Mouse (Mus musculus): ENCODE data around the gene Ccdc146. TPM values are rescaled to one million over a fixed set of nuclear protein-coding genes. Genes with fewer than 3 reads are reported as not detected.

Gene Ccdc146
- polyA plus RNA-seq, 1 experiment: 0.71 TPM

DNA sequence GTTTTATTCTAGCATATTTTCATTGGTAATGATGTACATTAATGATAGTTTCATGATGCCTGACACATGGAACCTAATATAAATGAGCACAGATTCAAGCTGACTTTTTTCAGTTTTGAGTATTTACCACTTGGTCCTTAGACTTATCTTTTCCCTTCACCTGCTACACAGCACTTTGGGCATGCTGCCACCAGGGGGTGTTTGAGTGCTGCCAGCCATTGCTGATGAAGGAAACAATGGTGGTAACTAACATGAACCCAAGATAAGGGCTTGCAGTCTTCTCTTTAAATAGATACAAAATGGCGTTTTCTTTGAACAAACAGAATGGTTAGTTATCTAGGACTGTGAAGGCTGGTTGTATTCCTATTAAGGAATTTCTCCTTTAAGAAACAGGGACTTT, 98.0 kb downstream of the Ccdc146 start:
- DNase-seq (ENCODE audit: low read depth): peak; percentile 72
- TF ChIP-seq POLR2A (IDR thresholded peaks at IDR 0.05; ENCODE audit: borderline replicate concordance, extremely low read depth, insufficient read depth, insufficient read length, poor library complexity, severe bottlenecking) (no peak), CTCF (IDR thresholded peaks at IDR 0.05; ENCODE audit: borderline replicate concordance, extremely low read depth, insufficient read depth, insufficient read length) (peak; percentile 74; the same call in 1 of the 2 replicates)

DNA sequence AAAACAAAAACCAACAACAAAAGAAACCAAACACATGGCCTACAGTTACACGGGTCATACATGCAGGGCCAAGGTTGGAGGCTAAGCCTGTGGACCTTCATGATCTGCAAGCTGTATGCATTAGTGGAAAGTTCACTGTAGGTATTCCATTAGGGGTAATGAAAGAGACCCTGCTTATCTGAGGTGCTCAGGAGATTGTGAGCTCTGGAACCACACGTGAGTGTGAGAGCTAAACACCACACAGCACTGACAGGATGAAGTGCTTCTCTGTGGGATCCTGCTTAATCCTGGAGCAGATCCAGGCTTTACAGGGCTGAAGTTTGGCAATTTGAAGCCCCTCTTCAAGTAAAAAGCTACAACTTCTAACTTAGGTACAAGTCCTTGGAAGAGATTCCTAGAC, 104.3 kb downstream of the Ccdc146 start:
- no peak for TF ChIP-seq CTCF (IDR thresholded peaks at IDR 0.05; ENCODE audit: borderline replicate concordance, extremely low read depth, insufficient read depth, insufficient read length)
- TF ChIP-seq POLR2A (IDR thresholded peaks at IDR 0.05; ENCODE audit: borderline replicate concordance, extremely low read depth, insufficient read depth, insufficient read length, poor library complexity, severe bottlenecking): no peak

DNA sequence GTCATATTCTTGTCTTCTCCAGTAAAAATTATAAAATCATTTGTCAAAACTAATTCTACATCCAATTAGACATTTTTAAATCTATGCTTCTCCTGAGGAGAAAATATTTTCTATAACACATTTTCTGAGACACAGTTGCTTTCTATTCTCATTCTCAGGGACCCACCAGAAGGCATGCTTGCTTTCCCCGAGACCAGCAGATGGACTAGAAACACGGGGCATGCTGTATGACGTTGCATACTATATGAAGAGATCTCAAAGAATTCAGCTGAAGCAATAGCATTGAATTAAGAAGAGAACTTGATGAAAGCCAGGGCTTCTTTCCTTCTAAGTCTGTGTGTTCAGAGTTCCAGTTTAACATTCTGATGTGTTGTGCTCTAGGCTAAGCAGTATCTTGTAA, 109.8 kb downstream of the Ccdc146 start:
- TF ChIP-seq CTCF (IDR thresholded peaks at IDR 0.05; ENCODE audit: borderline replicate concordance, extremely low read depth, insufficient read depth, insufficient read length) (no peak), POLR2A (IDR thresholded peaks at IDR 0.05; ENCODE audit: borderline replicate concordance, extremely low read depth, insufficient read depth, insufficient read length, poor library complexity, severe bottlenecking) (no peak)
- no peak for DNase-seq (ENCODE audit: low read depth)

More for the DNA sequence above, 104.3 kb downstream of the Ccdc146 start:
- no peak for DNase-seq (ENCODE audit: low read depth)

DNA sequence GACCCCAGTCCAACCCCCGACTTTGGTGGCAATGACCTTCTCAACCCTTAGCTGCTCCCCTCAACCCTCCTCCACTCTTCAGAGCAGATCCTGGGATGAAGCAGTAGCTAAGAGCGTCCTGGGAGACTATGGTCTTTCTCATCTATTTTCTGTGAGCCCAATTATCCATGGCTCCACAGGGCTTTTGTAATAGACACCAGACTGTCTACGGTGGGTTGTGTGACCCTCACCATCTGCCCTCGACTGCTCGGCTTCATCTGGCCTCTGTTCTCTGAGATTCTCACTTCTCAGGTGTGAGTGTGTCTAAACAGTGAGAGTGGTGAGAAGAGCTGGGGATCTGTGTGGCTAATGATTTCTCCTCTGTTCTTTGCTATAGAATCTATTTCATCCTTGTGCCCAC, 117.3 kb downstream of the Ccdc146 start:
- TF ChIP-seq CTCF (IDR thresholded peaks at IDR 0.05; ENCODE audit: borderline replicate concordance, extremely low read depth, insufficient read depth, insufficient read length): no peak
- no peak for TF ChIP-seq POLR2A (IDR thresholded peaks at IDR 0.05; ENCODE audit: borderline replicate concordance, extremely low read depth, insufficient read depth, insufficient read length, poor library complexity, severe bottlenecking)
- DNase-seq (ENCODE audit: low read depth): no peak

GRCm38 (mm10) chr5:21301011-21301410, 123.5 kb downstream of the Ccdc146 start:
- no peak for TF ChIP-seq CTCF (IDR thresholded peaks at IDR 0.05; ENCODE audit: borderline replicate concordance, extremely low read depth, insufficient read depth, insufficient read length)
- TF ChIP-seq POLR2A (IDR thresholded peaks at IDR 0.05; ENCODE audit: borderline replicate concordance, extremely low read depth, insufficient read depth, insufficient read length, poor library complexity, severe bottlenecking): no peak
- peak; percentile 41 for DNase-seq (ENCODE audit: low read depth)

DNA sequence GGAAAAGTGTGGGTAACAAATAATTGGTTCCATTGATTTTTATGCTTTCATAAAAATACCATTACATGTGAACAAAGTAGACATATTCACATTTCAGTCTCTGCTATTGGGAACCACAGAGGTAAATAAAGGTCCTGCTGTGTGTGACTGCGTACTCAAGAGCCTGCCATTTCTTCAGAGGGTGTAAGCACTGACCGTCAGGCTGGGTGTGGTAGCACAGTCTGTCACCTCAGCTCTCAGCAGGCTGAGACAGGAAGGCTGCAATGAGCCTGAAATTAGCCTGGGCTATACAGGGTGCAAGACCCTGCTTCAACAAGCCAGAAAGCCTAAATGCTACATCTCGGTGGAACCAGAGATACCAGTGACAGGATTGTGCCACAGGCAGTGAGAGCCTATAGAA, 124.4 kb downstream of the Ccdc146 start:
- TF ChIP-seq POLR2A (IDR thresholded peaks at IDR 0.05; ENCODE audit: borderline replicate concordance, extremely low read depth, insufficient read depth, insufficient read length, poor library complexity, severe bottlenecking): no peak
- no peak for TF ChIP-seq CTCF (IDR thresholded peaks at IDR 0.05; ENCODE audit: borderline replicate concordance, extremely low read depth, insufficient read depth, insufficient read length)
- no peak for DNase-seq (ENCODE audit: low read depth)

GRCm38 (mm10) chr5:21299076-21299755, 125.3 kb downstream of the Ccdc146 start:
- DNase-seq (ENCODE audit: low read depth): peak; percentile 18
- TF ChIP-seq CTCF (IDR thresholded peaks at IDR 0.05; ENCODE audit: borderline replicate concordance, extremely low read depth, insufficient read depth, insufficient read length): no peak
- no peak for TF ChIP-seq POLR2A (IDR thresholded peaks at IDR 0.05; ENCODE audit: borderline replicate concordance, extremely low read depth, insufficient read depth, insufficient read length, poor library complexity, severe bottlenecking)

GRCm38 (mm10) chr5:21295683-21296082, 128.8 kb downstream of the Ccdc146 start:
- no peak for TF ChIP-seq POLR2A (IDR thresholded peaks at IDR 0.05; ENCODE audit: borderline replicate concordance, extremely low read depth, insufficient read depth, insufficient read length, poor library complexity, severe bottlenecking)
- no peak for TF ChIP-seq CTCF (IDR thresholded peaks at IDR 0.05; ENCODE audit: borderline replicate concordance, extremely low read depth, insufficient read depth, insufficient read length)
- DNase-seq (ENCODE audit: low read depth): no peak

DNA sequence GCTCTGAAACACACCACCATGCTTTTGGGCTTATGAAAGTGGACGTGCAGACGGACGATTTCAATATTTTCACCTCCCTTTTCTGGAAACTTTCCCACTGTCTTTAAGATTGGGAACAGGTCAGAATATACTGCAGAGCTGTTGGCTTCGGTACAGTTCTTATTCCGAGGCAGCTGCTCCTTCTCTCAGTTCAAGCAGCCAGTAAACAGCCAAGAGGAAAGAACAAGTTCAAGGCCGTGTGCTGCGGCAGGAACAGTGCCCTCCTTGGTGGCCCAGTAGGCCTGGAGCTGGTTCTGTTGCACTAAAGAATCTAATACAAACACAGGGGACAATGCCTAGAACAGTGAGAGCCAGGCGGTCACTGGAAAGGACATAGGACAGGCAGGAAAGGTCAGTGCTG, 133.9 kb downstream of the Ccdc146 start:
- no peak for DNase-seq (ENCODE audit: low read depth)
- no peak for TF ChIP-seq CTCF (IDR thresholded peaks at IDR 0.05; ENCODE audit: borderline replicate concordance, extremely low read depth, insufficient read depth, insufficient read length)
- TF ChIP-seq POLR2A (IDR thresholded peaks at IDR 0.05; ENCODE audit: borderline replicate concordance, extremely low read depth, insufficient read depth, insufficient read length, poor library complexity, severe bottlenecking): no peak

DNA sequence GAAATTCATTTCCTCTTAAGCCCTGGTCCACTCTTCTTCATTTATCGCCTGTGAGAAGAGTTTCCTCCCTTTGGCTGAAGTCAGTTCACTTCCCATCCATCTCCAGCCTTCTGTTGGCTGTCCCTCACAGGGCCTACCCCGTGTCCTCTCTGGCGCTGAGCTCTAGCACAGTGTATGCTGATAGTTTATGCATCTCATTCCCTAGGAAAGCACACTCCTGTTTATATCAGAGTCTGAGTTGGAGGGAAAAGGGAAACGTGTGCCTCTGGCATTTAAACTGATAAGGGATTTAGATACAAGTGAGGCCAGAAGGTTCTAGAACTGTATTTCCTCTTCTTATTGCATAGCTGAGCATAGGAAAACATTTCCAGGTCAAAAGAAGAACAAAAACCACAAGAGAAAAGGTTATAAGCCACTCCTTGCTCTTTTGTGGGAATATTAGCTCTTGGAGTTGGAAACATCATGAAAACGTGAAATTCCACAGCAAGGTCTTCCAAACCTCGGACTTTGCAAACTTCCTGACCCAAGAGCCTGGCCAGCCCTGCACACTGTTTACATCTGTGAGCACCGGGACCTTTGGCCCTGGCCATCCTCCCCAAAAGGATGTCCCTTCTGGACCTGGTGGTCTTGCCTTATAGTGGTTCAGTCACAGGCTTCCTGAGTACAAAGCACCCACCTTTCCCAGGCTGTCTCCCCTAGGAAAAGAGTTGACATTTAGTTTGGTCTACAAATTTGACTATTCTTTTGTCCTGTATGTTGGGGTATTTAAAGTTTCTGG, 135.6 kb downstream of the Ccdc146 start:
- no peak for DNase-seq (ENCODE audit: low read depth)
- TF ChIP-seq CTCF (IDR thresholded peaks at IDR 0.05; ENCODE audit: borderline replicate concordance, extremely low read depth, insufficient read depth, insufficient read length) (no peak), POLR2A (IDR thresholded peaks at IDR 0.05; ENCODE audit: borderline replicate concordance, extremely low read depth, insufficient read depth, insufficient read length, poor library complexity, severe bottlenecking) (no peak)

GRCm38 (mm10) chr5:21283356-21284062, 141.0 kb downstream of the Ccdc146 start:
- TF ChIP-seq CTCF (IDR thresholded peaks at IDR 0.05; ENCODE audit: borderline replicate concordance, extremely low read depth, insufficient read depth, insufficient read length) (no peak), POLR2A (IDR thresholded peaks at IDR 0.05; ENCODE audit: borderline replicate concordance, extremely low read depth, insufficient read depth, insufficient read length, poor library complexity, severe bottlenecking) (no peak)

More at GRCm38 (mm10) chr5:21283356-21284062, 141.0 kb downstream of the Ccdc146 start:
- DNase-seq (ENCODE audit: low read depth): no peak

All from brain, embryonic 14.5 days (tissue).